Mouse (Mus musculus): Measurements from ENCODE around the gene Ptges2. TPM values are rescaled to one million over a fixed set of nuclear protein-coding genes. Genes with fewer than 3 reads are reported as not detected.

The Ptges2 gene
- total RNA-seq, 2 experiments from 2014 or later = 44.4 to 50.3 TPM

DNA sequence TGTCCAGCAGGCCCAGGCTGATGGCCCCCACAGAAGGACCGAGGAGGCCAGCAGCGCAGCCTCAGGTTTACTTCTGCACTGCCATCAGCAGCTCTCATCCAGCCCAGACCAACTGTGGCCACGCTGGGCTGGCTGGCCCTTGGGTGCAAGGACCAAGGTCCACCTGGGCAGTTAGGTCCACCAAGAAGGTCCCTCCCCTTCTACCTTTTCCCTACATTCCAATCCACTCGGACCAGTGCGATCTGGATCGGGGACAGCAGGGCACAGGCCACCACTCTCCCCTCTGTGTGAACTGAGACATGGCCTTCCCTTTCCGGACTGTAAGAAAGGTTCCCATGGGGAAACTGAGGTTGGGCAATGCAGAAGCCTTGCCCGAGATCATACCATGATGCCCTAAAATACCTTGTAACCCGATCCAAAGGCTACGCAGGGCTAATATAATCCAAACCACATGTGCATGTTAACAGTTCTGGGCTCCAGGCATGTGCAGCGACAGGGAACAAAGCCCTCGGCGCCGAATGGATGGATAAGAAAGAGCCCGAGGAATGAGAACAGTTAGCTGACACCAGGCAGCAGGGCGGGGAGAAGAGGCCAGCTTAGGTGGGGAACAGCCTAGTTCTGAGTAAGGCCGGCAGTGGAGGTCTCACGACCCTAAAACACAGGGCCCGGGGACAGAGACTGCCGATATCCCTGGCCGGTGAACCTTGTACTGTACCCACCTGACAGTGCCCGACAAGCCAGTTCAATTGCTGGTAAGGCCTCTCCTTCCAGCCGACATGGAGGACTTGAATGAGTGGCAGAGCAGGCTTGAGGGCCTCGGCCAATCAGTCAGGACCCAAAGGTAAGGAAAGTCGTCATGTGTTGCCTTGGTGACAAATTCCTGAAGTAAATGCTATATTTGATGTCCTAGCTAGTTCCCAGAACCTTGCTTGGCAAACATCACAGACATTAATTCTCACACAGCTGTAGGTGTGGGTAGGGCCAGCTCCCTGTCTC lies 13.0 kb downstream of the Ptges2 start:
- no peak for DNase-seq (ENCODE audit: low spot score in 2 of 2)
- intact Hi-C loops (cut with DNase I) = no loop called here

GRCm38 (mm10) chr2:32411407-32411806 lies 15.7 kb downstream of the Ptges2 start:
- intact Hi-C loops (cut with DNase I) = no loop called here
- no peak for DNase-seq (ENCODE audit: low spot score in 2 of 2)

DNA sequence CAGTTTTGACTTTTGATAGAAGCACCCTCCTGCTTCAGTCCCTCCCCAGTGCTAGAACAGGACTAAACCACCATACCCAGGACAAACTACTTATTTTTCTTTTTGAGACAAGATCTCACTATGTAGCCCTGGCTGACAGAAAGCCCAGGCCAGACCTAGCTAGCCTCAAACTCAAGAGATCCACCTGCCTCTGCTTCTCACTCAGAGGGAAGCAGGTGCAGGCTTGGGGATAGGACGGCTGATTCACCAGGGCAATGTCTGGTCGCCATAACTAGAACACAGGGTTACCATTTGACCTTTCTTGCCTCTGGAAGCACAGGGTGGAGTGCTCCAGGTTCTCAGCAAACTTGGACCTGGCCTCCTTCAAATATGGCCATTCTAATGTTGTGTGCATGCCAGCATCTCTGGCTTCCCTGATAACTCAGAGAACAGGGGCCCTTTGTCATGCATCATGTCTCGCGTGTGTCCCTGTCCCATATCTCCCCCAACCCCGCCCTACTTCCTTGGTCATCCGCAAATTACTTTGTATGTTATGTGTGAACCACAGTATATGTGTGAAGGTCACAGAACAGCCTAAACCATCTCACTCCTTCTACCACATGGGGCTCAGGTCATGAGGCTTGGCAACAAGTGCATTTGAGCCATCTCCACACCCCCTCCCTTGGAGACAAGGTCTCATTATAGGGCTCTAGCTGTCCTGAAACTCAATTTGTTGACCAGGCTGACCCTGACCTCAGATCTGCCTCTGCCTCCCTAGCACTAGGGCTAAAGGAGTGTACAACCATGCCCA lies 17.2 kb downstream of the Ptges2 start:
- intact Hi-C loops (cut with DNase I) = no loop called here
- no peak for DNase-seq (ENCODE audit: low spot score in 2 of 2)

- no peak for DNase-seq (ENCODE audit: low spot score in 2 of 2)
- intact Hi-C loops (cut with DNase I) = no loop called here
Observed at GRCm38 (mm10) chr2:32413936-32414335, 18.2 kb downstream of the Ptges2 start.

DNA sequence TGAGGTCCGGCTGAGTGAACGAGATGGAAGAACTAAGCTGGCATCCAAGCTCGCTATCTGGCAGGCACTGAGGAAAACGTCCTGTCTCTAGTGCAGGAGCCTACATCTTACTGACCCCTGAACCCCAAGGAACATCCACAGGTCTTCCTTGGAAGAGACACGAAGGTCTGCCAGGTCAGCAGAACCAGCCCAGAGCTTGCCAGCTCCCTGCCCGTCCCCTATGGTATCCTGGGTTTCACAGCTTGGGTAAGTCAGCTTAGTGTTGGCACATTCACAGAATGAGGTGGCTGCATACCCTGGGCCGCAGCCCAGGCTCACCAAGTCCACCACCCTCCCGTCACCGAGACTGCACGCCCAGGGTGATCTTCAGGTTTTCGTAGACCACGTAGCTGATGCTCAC lies 20.1 kb downstream of the Ptges2 start:
- intact Hi-C loops (cut with DNase I) = no loop called here
- DNase-seq (ENCODE audit: low spot score in 2 of 2) = no peak

GRCm38 (mm10) chr2:32416556-32416955 lies 20.9 kb downstream of the Ptges2 start:
- intact Hi-C loops (cut with DNase I) = no loop called here
- no peak for DNase-seq (ENCODE audit: low spot score in 2 of 2)

DNA sequence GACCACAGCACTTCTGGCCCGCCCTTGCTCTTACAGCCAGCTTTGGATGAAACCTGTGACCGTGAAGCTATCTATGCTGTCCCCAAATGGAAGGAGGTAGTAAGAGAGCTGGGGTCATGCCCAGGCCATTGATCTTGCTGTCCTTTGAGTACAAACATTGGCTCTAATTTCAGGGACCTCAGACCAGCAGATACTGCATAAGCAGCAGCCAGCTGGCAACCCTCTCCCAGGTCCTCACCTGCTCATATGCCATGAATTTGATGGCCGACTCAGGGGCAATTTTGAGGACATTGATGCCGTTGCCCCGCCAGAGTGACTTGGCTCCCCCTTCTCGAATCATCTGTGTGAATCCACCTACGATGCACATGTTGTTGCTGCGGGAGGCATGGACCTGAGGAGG lies 21.8 kb downstream of the Ptges2 start:
- intact Hi-C loops (cut with DNase I) = no loop called here
- no peak for DNase-seq (ENCODE audit: low spot score in 2 of 2)

GRCm38 (mm10) chr2:32418430-32419151 lies 22.9 kb downstream of the Ptges2 start:
- intact Hi-C loops (cut with DNase I) = no loop called here

GRCm38 (mm10) chr2:32419359-32419758 lies 23.7 kb downstream of the Ptges2 start:
- intact Hi-C loops (cut with DNase I) = no loop called here
- no peak for DNase-seq (ENCODE audit: low spot score in 2 of 2)

More at GRCm38 (mm10) chr2:32418430-32419151, 22.9 kb downstream of the Ptges2 start:
- no peak for DNase-seq (ENCODE audit: low spot score in 2 of 2)

DNA sequence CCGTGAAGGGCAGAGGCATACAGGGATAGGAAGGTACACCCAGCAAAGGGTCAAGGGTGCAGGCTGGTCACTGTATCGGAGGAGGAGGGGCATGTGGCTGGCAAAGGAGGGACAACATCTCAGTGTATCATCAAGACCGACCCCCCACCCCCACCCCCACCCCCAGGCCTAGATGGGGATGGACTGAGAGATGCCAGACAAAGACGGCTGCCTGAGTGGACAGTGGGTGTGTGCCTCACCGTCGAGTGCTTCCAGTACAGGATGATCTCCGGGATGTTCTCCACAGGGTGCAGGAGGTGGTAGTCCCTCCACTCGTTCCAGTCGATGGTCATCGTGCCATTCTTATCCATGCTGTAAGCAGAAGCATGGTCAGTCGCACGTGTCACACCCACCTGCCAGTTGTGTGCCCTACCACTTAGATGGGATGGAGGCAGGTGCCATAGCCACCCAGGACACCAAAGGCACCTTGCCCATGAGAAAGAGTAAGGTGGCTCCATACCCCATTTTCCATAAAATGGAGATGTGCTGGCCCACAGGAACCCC lies 24.4 kb downstream of the Ptges2 start:
- intact Hi-C loops (cut with DNase I) = no loop called here
- no peak for DNase-seq (ENCODE audit: low spot score in 2 of 2)

GRCm38 (mm10) chr2:32420647-32421046 lies 25.0 kb downstream of the Ptges2 start:
- no peak for DNase-seq (ENCODE audit: low spot score in 2 of 2)
- intact Hi-C loops (cut with DNase I) = no loop called here

DNA sequence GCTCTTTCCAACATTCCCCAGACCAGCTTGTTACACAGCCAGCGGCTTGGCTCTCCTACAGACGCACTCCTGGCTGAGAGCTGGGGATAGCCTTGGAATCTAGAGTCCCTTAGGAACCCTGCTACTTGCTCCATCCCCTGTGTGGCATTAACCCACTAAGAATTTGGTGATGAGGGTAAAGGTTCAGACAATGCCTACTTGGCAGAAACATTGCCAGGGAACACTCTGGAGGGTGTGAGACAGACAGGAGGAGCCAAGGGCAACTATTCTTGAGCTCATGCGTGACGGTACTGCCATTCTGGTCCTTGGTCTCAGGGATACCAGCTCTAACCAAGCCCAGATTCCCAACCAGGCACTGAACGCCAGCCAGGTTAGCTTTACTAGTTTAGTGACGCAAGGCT lies 26.2 kb downstream of the Ptges2 start:
- intact Hi-C loops (cut with DNase I) = no loop called here
- DNase-seq (ENCODE audit: low spot score in 2 of 2) = no peak

GRCm38 (mm10) chr2:32423481-32424331 lies 28.0 kb downstream of the Ptges2 start:
- peak in 1 of 2 experiments; percentile 40 for DNase-seq (ENCODE audit: low spot score in 2 of 2)

DNA sequence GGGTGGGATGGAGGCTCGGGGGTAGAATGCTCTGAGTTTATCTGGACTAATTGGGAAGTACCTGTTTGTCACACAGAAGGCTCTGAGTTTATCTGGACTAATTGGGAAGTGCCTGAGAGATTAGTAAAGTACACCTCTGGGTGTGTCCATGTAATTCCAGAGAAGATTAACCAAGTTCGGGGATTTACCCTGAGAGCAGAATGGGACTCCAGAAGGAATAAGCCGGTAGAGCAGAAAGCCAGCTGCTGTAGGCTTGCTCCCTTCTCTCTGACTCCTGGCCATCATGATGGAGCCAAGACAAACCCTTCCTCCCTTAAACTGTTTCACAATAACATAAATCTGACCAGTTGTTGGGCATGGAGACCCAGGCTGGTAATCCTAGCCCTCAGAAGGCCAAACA lies 29.1 kb downstream of the Ptges2 start:
- DNase-seq (ENCODE audit: low spot score in 2 of 2) = no peak
- intact Hi-C loops (cut with DNase I) = no loop called here

More at GRCm38 (mm10) chr2:32423481-32424331, 28.0 kb downstream of the Ptges2 start:
- intact Hi-C loops (cut with DNase I) = no loop called here

DNA sequence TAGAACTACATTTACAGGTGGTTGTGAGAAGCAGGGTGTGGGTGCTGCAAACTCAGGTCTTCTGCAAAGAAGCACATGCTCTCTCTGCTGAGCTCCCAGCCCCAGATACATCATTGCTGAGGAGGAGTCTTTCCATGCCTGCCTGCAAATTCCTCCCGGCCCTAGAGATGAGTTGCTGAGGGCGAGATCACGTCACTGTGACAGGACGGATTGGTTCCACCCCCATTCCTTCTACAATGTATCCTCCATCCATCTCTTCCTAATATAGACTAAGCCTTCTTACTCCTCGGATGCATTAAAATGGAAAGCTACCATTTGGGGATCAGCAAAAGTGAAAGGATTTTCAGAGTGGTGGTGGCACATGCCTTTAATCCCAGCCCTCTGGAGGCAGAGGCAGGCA lies 29.9 kb downstream of the Ptges2 start:
- peak in 1 of 2 experiments; percentile 85 for DNase-seq (ENCODE audit: low spot score in 2 of 2)
- intact Hi-C loops (cut with DNase I) = no loop called here

DNA sequence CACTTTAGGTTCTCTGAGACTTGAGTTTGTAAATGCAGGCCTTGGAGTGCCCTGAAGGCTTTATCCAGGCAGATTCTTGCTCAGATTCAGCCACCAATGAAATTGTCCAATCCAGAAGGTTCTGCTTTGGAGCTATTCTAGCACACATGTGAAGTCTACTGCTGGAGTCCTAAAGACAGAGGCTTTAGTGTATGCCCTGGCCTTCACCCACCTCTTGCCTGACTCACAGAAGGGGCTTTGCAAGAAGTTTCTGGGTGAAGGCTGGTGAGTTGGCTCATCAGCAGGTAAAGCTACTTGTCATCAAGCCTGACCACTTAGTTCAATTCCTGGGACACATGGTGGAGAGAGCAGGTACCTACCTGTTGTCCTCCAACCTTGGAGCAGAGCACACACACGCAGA lies 30.4 kb downstream of the Ptges2 start:
- intact Hi-C loops (cut with DNase I) = no loop called here

DNA sequence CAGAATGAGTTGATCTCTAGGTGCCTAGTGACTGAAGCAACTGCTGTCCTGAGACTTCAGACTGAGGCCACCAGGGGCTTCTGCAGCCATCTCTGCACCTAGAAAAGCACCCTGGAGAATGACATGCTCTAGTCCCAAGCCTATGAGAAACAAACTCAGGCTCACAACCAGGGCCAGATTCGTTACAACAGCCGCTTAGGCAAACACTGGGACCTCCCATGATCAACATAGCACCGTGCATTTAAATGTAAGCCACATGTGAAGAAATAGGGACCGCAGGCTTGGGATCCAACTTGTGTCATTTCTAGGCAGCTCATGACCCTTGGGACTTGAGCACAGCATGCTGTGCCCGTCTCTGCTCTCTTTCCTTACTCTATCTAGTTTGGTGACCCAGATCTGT lies 32.0 kb downstream of the Ptges2 start:
- intact Hi-C loops (cut with DNase I) = no loop called here
- DNase-seq (ENCODE audit: low spot score in 2 of 2) = no peak

More for the DNA sequence above, 30.4 kb downstream of the Ptges2 start:
- DNase-seq (ENCODE audit: low spot score in 2 of 2) = no peak

GRCm38 (mm10) chr2:32428262-32428722 lies 32.6 kb downstream of the Ptges2 start:
- intact Hi-C loops (cut with DNase I) = no loop called here
- DNase-seq (ENCODE audit: low spot score in 2 of 2) = peak; percentile 75 to 91

All from left cerebral cortex, postnatal 25 days (tissue).